Mouse (Mus musculus) heart, postnatal 0 days (tissue): ENCODE measurements around the gene Rptor.

ENCODE experiments used
- CTCF ChIP-seq: IDR thresholded peaks from 2 replicates; pipeline ENCODE4 v1.5.1; 2016; ENCODE audit warnings: antibody characterized with exemption, control low read depth, low read depth
- EP300 ChIP-seq: IDR thresholded peaks from 2 replicates; pipeline ENCODE4 v1.6.1; 2016; ENCODE audit warnings: antibody characterized with exemption, low read depth

GRCm38 (mm10) chr11:119784672-119785341, 182.1 kb downstream of the Rptor start:
- TF ChIP-seq CTCF: no peak
- no peak for TF ChIP-seq EP300
